Mouse (Mus musculus): ENCODE data around the gene Zfp787. TPM values are rescaled to one million over a fixed set of nuclear protein-coding genes. Genes with fewer than 3 reads are reported as not detected.

Zfp787 gene
- total RNA-seq, 2 experiments from 2014 or later: 23.7 to 32.4 TPM

GRCm38 (mm10) chr7:6169403-6169802 lies 13.6 kb upstream of the Zfp787 start:
- no peak for ATAC-seq (replicated peaks; ENCODE audit: poor library complexity, severe bottlenecking)

DNA sequence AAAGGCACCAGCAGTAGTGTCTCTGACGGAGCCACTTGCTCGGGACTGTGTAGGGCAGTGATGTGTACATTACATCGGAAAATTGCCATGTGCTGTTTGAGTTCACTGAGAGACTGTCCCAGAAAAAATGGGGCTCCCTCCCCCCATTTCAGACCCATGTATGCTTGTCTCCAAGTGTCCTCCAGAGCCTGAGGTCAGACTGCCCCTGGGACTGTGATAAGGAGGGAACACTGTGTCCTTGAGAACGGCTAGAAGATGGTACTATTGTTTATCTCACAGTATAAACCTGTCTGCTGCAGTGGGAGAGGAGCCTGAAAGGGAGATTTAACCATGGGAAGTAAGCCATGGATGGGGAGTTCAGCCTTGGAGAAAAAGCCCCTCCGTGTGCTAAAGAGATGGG lies 8.9 kb upstream of the Zfp787 start:
- ATAC-seq (replicated peaks; ENCODE audit: poor library complexity, severe bottlenecking): no peak

GRCm38 (mm10) chr7:6162172-6162571 lies 6.4 kb upstream of the Zfp787 start:
- no peak for ATAC-seq (replicated peaks; ENCODE audit: poor library complexity, severe bottlenecking)

DNA sequence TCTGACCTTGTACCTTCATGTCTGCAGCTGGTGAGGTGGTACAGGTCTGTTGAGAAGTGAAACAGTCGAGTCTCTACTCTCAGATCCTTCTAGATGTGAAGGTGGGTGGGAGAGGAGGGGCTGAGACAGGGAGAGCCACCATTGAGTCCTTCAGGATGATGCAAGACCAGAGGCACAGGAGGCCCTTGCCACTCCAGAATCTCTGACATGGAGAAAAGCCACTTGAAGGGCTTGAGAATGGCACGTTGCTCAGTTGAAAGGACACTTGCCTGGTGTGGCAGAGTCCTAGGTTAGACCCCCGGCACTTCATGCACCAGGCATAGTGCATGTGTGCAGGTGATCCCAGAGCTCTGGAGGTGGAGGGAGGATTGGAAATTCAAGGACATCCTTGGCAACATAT lies 5.7 kb upstream of the Zfp787 start:
- no peak for ATAC-seq (replicated peaks; ENCODE audit: poor library complexity, severe bottlenecking)

DNA sequence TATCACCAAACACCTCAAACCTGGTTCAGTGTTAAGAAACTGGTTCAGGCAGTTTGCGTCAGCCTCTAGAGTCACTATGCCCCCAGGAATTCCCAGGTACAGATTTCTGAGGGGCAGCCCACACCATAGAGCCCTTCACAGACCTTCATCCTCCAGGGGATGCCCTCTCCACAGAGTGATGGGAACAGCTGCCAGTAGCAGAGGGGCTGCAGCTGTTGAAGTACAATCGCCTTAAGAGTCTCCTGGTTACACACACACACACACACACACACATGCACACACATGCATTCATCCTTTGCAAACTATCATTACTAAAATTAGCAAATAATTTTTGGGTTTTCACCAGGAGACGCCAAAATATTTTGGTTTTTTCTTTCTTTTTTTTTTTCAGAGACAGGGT lies 3.8 kb upstream of the Zfp787 start:
- no peak for ATAC-seq (replicated peaks; ENCODE audit: poor library complexity, severe bottlenecking)

DNA sequence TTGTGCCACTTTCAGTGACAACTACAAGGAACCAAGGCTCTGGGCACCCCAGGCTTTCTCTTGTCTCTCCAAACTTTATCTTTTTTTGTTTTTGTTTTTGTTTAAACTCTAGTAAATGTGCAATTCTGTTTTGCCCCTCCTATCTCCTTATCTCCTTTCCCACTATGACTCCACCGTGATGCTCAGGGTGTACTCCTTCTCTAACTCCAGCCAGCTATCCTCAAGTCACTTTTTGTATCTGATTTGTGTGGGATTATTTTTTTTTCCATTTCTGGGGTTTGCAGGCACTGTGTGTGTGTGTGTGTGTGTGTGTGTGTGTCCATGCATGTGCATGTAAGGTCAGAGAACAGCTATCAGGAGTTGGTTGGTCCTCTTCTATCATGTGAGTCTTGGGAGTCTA lies 1.7 kb upstream of the Zfp787 start:
- ATAC-seq (replicated peaks; ENCODE audit: poor library complexity, severe bottlenecking): no peak

DNA sequence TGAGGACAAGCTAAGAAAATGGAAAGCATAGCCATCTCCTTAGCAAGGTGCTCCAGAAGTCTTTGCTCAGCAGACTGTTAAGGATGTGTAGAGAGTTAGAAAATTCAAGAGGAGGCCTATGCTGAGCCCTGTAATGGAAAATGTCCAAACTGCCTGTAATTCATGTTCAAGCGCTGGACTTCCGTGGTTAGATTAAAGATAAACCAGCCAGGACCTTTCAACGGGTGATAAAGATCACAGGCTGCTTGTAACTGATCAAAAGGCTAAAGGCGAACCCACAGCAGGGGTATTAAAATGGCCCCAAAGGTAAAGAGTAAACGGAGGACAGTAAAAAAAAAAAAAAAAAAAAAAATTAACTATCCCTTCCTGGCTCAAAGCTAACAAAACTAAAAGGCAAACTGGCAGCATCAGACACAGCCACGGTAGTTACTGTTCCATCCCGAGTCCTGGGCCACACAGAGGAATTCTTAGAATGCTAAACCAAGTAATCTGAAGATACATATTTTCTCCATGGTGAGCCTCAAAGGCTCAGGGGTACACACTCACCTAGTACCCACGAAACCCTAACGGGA lies 1.2 kb upstream of the Zfp787 start:
- no peak for ATAC-seq (replicated peaks; ENCODE audit: poor library complexity, severe bottlenecking)

GRCm38 (mm10) chr7:6155031-6155872 lies 545 bp downstream of the Zfp787 start:
- peak; percentile 31 for ATAC-seq (replicated peaks; ENCODE audit: poor library complexity, severe bottlenecking)

DNA sequence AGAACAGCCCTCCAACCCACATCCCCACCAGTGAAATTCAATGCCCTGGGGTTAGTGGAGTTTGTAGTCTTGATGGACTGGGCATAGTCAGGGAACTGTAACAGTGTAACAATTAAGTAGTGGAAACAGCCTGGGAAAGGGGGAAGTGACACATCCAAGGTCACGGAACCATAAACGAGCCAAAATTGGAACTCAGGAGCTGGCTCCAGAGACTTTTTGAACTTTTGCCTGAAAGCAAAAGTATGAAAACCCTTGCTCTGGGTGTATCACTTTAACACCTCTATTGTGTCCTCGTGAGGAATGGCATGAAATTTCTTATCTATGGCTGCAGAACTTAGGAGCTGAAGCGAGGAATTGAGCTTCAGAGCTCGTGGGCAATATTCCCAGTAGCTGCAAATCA lies 1.6 kb downstream of the Zfp787 start:
- no peak for ATAC-seq (replicated peaks; ENCODE audit: poor library complexity, severe bottlenecking)

DNA sequence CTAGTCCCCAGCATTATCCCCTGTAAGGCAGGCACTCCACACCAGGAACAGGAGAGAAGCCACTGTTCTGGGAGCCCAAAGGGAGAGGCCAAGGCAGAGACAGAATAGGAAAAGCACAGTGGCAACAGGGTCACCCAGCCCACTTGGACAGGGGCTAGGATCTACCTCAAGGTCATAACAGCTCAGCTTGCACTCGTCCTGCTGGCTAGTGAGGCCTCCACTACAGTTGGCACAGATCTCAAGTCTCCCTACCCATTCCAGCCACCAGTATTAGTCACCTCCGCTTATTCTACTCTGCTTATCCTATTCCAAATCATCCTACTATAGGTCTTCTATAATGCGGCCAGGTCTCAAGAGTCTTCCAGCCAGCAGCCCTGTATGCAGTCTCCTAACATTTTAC lies 2.7 kb downstream of the Zfp787 start:
- ATAC-seq (replicated peaks; ENCODE audit: poor library complexity, severe bottlenecking): no peak

DNA sequence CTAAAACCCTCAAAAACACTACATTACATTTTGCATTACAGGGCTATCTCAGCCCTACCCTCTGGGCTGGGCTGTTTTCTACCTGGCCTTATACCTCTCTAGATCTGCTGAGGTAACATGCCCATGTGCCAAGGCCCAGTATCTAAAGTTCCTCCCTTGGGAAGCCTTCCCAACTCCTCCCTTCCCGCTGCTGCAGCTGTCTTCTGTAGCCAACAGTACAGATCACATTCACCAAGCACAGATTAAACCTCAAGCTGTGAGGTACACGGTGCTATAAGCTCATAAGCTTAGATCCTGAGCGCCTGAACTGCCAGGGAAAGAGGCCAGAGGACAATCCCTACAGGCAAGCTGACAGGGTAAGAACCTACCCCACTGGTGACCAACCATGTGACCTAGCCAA lies 3.8 kb downstream of the Zfp787 start:
- no peak for ATAC-seq (replicated peaks; ENCODE audit: poor library complexity, severe bottlenecking)

DNA sequence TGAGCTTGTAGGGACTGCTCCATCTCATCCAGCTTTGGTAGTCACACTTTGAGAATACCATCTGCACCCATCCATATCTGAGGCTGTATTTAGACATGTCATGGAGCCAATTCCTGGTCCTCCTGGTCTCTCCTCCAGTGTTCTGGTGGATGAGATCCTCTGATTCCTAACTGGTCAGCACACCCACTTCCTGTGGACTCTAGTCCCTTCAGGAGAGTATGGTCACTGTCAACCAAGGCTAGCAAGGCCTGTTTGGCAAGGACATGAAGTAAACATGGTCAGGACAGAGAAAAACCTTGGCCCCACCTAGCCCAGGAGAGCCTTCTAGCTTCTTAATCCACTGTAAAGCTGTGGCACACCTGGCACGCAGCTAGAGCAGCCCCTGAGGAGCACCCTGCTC lies 4.5 kb downstream of the Zfp787 start:
- no peak for ATAC-seq (replicated peaks; ENCODE audit: poor library complexity, severe bottlenecking)

- no peak for ATAC-seq (replicated peaks; ENCODE audit: poor library complexity, severe bottlenecking)
Measured at GRCm38 (mm10) chr7:6147688-6148087, 8.1 kb downstream of the Zfp787 start.

DNA sequence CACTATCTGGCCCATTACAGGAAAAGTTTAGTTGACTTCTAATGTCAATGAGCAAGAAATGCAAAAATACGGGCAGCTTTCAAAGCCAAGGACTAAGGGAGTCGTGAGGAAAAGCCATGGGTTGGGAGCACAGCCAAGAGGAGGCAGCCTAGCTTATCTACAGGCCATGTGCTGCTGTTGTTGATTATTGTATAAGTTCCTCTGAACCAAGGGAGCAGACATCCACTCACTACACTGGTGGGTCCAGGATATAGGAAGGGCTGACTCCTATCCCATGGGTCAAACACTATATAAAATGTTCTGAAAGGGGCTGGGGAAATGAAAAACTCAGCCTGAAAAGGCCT lies 8.8 kb downstream of the Zfp787 start:
- no peak for ATAC-seq (replicated peaks; ENCODE audit: poor library complexity, severe bottlenecking)

- ATAC-seq (replicated peaks; ENCODE audit: poor library complexity, severe bottlenecking): no peak
Measured at GRCm38 (mm10) chr7:6146194-6146981, 9.4 kb downstream of the Zfp787 start.

DNA sequence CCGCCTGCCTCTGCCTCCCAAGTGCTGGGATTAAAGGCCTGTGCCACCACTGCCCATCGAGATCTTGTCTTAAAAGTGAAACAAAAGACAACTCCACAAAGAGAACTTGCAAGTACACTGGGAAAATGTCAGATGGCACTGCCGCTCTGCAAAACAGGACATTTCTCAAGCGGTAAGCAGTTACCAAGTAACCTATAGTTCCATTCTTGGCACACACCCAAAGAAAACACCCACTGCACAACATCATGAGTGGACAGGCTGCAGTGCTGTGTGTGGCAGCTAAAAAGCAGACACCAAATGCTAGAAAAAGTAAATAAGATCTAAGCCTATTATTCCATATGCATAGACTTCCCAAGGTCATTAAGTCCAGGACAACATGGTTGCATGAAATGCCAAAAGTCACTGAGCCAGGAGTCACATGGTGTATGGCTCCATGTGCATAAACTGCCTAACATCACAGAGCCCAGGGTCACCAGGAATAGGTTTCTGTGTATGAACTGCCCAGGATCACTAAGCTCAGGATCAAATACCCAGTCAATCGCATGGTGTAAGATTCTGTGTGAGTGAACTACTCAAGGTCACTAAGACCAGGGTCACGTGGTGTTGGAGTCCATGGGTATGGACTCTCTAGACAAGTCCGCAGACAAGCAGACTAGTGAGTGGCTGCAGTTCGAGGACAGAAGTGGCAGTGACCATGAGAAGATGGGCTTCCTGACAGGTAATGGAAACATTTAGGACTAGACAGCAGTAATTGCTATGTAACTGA lies 10.2 kb downstream of the Zfp787 start:
- peak; percentile 14; the same call in 1 of the 2 replicates for ATAC-seq (replicated peaks; ENCODE audit: poor library complexity, severe bottlenecking)

GRCm38 (mm10) chr7:6143991-6144531 lies 11.7 kb downstream of the Zfp787 start:
- ATAC-seq (replicated peaks; ENCODE audit: poor library complexity, severe bottlenecking): peak; percentile 49

DNA sequence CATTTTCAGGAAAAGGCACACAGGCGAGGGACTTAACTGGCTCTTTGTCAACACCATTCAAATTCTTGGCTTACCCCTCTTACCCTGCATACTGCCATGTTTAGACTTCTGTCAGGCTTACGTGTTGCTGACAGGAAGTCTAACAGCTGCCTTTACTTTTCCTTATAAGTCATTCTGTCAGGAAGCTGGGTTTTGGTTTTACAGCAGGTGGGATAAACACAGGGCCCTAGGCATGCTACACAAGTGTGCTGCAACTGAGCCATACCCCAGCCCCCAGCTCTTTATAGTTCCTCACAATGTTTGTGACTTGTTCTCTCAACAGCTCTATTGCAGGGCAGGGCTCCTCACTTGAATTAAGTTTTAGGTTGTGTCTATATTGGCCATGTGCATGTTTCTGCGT lies 16.5 kb downstream of the Zfp787 start:
- no peak for ATAC-seq (replicated peaks; ENCODE audit: poor library complexity, severe bottlenecking)

DNA sequence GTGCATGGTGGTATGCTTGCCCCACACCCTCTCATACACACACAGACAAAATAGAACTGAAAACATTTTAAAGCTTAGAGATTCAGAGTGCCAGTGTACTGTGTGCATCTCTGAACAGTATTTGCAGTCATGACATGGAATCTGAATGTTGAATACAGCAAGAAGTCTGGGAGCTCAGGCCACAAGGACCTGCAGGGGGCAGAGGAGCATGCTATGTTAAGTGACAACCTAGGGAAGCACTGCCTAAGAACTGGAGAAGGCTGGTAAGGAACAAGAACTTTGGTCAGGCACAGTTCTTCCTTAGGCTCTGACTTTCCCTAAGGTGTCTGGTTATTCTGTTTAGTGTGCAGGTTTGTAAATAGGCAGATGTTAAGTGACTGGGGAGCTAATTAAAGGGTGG lies 19.3 kb downstream of the Zfp787 start:
- ATAC-seq (replicated peaks; ENCODE audit: poor library complexity, severe bottlenecking): no peak; the same call in 1 of the 2 replicates

- no peak for ATAC-seq (replicated peaks; ENCODE audit: poor library complexity, severe bottlenecking)
Measured at GRCm38 (mm10) chr7:6132646-6133045, 23.2 kb downstream of the Zfp787 start.

All from granulocyte monocyte progenitor cell, adult 5-6 weeks (primary cell).